Mouse (Mus musculus): ENCODE data around the gene U90926. TPM values are rescaled to one million over a fixed set of nuclear protein-coding genes. Genes with fewer than 3 reads are reported as not detected.

Gene U90926
- polyA plus RNA-seq, 1 experiment from 2014 or later, result not detected

- H3K4me3 ChIP-seq (replicated peaks), result no peak overlapping the region
- H3K27me3 ChIP-seq, result peaks cover 2% of the 10 kb centered on the region; the same call in 1 of the 2 replicates
- WGBS, result 40% methylated on average over 29 of the region's 29 CpGs
- no peaks in the 10 kb centered on the region for H3K36me3 ChIP-seq
- no peak overlapping the region for H3K9ac ChIP-seq
- no peaks in the 10 kb centered on the region for H3K9me3 ChIP-seq (replicated peaks)
- peak overlapping the region; percentile 28 for H3K4me2 ChIP-seq (replicated peaks)
- ATAC-seq (ENCODE audit: insufficient number of reproducible peaks, low FRiP score, low TSS enrichment, low read depth), result no peak
- no peak overlapping the region for H3K27ac ChIP-seq (replicated peaks)
- peaks cover 4% of the 10 kb centered on the region; the same call in 1 of the 2 replicates for H3K4me1 ChIP-seq
Measured at GRCm38 (mm10) chr5:92239333-92240232, 24.4 kb upstream of the U90926 start.

DNA sequence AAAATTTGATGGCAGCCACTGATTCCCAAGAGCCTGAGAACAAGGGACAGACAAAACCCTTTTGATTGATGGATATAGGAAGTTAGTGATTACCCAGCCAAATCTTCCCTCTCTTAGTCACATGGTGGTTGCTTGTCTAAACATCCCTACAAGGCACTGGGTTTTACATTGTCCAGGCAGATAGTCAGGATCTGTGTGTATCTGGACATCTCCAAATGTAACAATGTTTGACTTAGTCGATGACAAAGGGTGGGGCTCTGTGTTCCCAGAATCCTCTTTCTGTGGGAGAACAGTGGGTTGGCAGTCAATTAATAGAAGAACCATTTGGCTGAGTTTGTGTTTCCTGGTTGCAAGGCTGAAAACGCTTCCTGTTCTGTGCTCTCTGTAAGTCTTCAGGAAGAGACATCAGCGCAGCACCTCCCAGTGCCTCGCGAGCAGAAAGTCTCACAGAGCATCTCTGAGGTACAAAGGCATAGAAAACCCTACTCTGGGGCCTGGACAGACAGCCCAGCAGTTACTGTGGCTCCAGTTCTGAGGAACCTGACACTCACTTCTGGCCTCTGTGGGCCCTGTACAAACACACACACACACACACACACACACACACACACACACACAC, 19.8 kb upstream of the U90926 start:
- no peaks in the 10 kb centered on the region for H3K9me3 ChIP-seq (replicated peaks)
- no peak overlapping the region for H3K4me2 ChIP-seq (replicated peaks)
- no peak for ATAC-seq (ENCODE audit: insufficient number of reproducible peaks, low FRiP score, low TSS enrichment, low read depth)
- H3K27ac ChIP-seq (replicated peaks), result no peak overlapping the region
- H3K4me3 ChIP-seq (replicated peaks), result no peak overlapping the region
- 62% methylated on average over 5 of the region's 5 CpGs for WGBS
- no peaks in the 10 kb centered on the region for H3K36me3 ChIP-seq
- peaks cover 4% of the 10 kb centered on the region; the same call in 1 of the 2 replicates for H3K4me1 ChIP-seq
- H3K9ac ChIP-seq, result no peak overlapping the region
- H3K27me3 ChIP-seq, result peaks cover 2% of the 10 kb centered on the region; the same call in 1 of the 2 replicates

DNA sequence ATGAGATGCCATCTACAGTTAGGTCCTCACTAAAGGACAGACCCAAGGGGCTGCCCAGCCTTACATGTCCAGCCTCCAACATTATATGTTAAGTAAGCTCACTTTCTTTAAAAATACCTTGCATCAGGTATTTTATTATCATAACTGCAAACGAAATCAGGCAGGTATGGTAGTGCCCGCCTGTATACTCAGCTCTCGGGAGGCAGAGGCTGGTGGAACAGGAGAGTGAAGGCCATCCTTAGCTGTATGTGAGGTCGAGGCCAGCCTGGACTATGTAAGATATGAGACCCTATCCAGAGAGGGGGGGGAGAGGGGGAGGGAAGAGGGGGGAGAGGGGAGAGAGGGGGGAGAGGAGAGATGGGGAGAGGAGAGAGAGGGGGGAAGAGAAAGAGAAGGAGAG, 18.2 kb upstream of the U90926 start:
- no peak overlapping the region for H3K27ac ChIP-seq (replicated peaks)
- H3K4me3 ChIP-seq (replicated peaks), result no peak overlapping the region
- no peaks in the 10 kb centered on the region for H3K4me1 ChIP-seq
- no peak overlapping the region for H3K4me2 ChIP-seq (replicated peaks)
- WGBS, result 87% methylated on average over 4 of the region's 4 CpGs
- ATAC-seq (ENCODE audit: insufficient number of reproducible peaks, low FRiP score, low TSS enrichment, low read depth), result no peak
- H3K36me3 ChIP-seq, result no peaks in the 10 kb centered on the region
- no peaks in the 10 kb centered on the region for H3K9me3 ChIP-seq (replicated peaks)
- H3K9ac ChIP-seq, result no peak overlapping the region
- H3K27me3 ChIP-seq, result peaks cover 2% of the 10 kb centered on the region; the same call in 1 of the 2 replicates

GRCm38 (mm10) chr5:92231836-92232235, 16.6 kb upstream of the U90926 start:
- no peak overlapping the region for H3K4me2 ChIP-seq (replicated peaks)
- H3K36me3 ChIP-seq, result no peaks in the 10 kb centered on the region
- H3K9ac ChIP-seq, result no peak overlapping the region
- no peak overlapping the region for H3K4me3 ChIP-seq (replicated peaks)
- no peaks in the 10 kb centered on the region for H3K9me3 ChIP-seq (replicated peaks)
- 68% methylated on average over 10 of the region's 10 CpGs for WGBS
- ATAC-seq (ENCODE audit: insufficient number of reproducible peaks, low FRiP score, low TSS enrichment, low read depth), result no peak
- H3K4me1 ChIP-seq, result no peaks in the 10 kb centered on the region
- H3K27ac ChIP-seq (replicated peaks), result no peak overlapping the region
- H3K27me3 ChIP-seq, result peaks cover 2% of the 10 kb centered on the region; the same call in 1 of the 2 replicates

- WGBS, result 81% methylated on average over 11 of the region's 11 CpGs
- no peak overlapping the region for H3K4me3 ChIP-seq (replicated peaks)
- H3K27me3 ChIP-seq, result no peaks in the 10 kb centered on the region
- ATAC-seq (ENCODE audit: insufficient number of reproducible peaks, low FRiP score, low TSS enrichment, low read depth), result no peak
- H3K36me3 ChIP-seq, result no peaks in the 10 kb centered on the region
- no peak overlapping the region for H3K27ac ChIP-seq (replicated peaks)
- H3K9ac ChIP-seq, result no peak overlapping the region
- H3K9me3 ChIP-seq (replicated peaks), result no peaks in the 10 kb centered on the region
- no peak overlapping the region for H3K4me2 ChIP-seq (replicated peaks)
- H3K4me1 ChIP-seq, result no peaks in the 10 kb centered on the region
Measured at GRCm38 (mm10) chr5:92230306-92230705, 15.1 kb upstream of the U90926 start.

GRCm38 (mm10) chr5:92229514-92229913, 14.3 kb upstream of the U90926 start:
- Histone ChIP-seq H3K27me3 (no peaks in the 10 kb centered on the region), H3K9me3 (replicated peaks) (no peaks in the 10 kb centered on the region), H3K9ac (no peak overlapping the region), H3K4me2 (replicated peaks) (no peak overlapping the region), H3K27ac (replicated peaks) (no peak overlapping the region), H3K4me1 (no peaks in the 10 kb centered on the region), H3K4me3 (replicated peaks) (no peak overlapping the region), H3K36me3 (no peaks in the 10 kb centered on the region)
- 78% methylated on average over 3 of the region's 3 CpGs for WGBS
- ATAC-seq (ENCODE audit: insufficient number of reproducible peaks, low FRiP score, low TSS enrichment, low read depth), result no peak

DNA sequence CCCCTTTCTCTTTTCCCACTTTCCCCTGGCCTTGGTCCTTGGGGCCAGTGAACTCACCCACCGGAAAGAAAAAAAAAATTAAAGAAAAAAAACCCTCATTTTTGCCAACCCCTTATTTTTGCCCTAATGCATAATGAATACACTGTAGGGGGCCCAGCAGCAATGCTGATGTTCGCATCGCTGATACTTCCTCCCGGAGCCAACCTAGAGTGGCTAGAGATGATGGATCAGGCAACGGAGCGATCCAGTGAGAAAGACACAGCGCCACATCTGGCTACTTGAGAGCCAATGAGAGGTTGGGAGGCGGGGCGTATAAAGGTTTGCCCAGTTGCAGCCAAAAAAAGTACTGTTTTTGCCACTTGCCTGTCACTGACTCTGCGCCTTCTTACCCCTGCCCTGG, 13.6 kb upstream of the U90926 start:
- Histone ChIP-seq H3K27me3 (no peaks in the 10 kb centered on the region), H3K9me3 (replicated peaks) (no peaks in the 10 kb centered on the region), H3K4me1 (no peaks in the 10 kb centered on the region), H3K4me3 (replicated peaks) (no peak overlapping the region), H3K4me2 (replicated peaks) (no peak overlapping the region), H3K36me3 (no peaks in the 10 kb centered on the region), H3K9ac (no peak overlapping the region), H3K27ac (replicated peaks) (no peak overlapping the region)
- no peak for ATAC-seq (ENCODE audit: insufficient number of reproducible peaks, low FRiP score, low TSS enrichment, low read depth)
- WGBS, result 22% methylated on average over 10 of the region's 10 CpGs

DNA sequence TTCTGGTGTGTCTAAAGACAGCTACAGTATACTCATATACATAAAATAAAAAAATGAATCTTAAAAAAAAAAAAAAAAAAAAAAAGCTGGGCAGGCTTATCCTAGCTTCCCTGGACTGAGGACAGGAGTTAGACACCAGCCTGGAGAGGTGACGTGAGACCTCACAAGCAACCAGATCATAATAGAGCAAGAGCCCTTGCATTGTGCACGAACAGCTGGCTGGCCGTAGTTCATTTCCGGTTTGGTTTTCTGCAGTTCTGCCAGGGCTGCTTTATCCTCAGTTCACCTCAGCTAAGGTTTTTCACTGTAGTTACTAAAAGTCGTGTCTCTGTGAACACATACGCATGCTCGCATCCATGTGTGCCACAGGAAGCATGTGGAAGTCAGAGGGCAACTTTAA, 12.6 kb upstream of the U90926 start:
- no peak for ATAC-seq (ENCODE audit: insufficient number of reproducible peaks, low FRiP score, low TSS enrichment, low read depth)
- Histone ChIP-seq H3K4me3 (replicated peaks) (no peak overlapping the region), H3K9ac (no peak overlapping the region), H3K9me3 (replicated peaks) (no peaks in the 10 kb centered on the region), H3K27ac (replicated peaks) (no peak overlapping the region), H3K36me3 (no peaks in the 10 kb centered on the region), H3K4me2 (replicated peaks) (no peak overlapping the region), H3K27me3 (no peaks in the 10 kb centered on the region), H3K4me1 (no peaks in the 10 kb centered on the region)
- WGBS, result 83% methylated on average over 7 of the region's 7 CpGs

DNA sequence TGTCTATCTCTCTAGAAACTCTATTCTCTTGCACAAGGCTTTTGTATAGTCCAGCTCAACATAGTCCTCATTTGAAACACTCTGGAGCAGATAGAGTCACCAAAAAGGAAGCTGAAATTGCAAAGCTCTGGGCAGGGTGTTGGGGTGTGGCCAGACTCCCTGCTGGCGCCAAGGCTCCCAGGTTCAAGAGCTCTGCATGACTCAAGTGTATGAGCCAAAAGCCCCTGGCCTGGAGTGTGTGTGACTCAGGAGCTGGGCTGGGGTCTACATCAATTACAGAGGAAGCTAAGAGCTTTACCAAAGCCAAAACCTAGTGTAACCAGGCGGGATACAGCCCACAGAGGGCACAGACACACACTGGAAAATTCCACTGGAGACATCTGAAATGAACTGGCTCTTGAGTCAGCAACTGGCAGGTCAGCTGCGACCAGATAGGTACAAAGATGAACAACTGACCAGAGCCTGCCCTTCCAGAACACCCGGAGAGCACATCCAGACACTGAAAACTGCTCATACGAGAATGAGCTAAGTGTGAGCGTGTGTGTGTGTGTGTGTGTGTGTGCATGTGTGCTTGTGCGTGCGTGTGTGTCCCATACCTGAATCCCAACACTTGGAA, 5.2 kb upstream of the U90926 start:
- H3K4me1 ChIP-seq, result no peaks in the 10 kb centered on the region
- H3K9ac ChIP-seq, result no peak overlapping the region
- no peak overlapping the region for H3K4me2 ChIP-seq (replicated peaks)
- no peaks in the 10 kb centered on the region for H3K36me3 ChIP-seq
- ATAC-seq (ENCODE audit: insufficient number of reproducible peaks, low FRiP score, low TSS enrichment, low read depth), result no peak
- H3K27ac ChIP-seq (replicated peaks), result no peak overlapping the region
- no peak overlapping the region for H3K4me3 ChIP-seq (replicated peaks)
- 88% methylated on average over 8 of the region's 8 CpGs for WGBS
- no peaks in the 10 kb centered on the region for H3K27me3 ChIP-seq
- no peaks in the 10 kb centered on the region for H3K9me3 ChIP-seq (replicated peaks)

DNA sequence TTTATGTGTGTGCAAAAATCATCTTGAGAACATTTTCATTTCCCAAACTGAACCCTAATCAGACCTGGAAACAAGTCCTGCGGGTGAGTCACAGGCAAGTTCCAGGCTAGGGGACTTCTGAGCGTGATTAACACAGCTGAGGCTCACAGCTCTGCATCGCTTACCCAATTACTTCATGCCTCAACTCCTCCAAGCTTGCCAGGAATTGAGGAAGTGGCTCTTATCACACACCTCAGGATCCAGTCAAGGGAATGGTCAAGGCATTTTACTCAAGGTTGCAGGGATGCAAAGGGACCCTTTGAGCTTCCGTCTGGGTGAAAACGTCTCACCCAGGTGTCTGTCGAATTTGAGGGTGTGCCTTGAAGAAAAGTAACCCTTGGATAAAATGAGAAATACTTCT, 4.6 kb upstream of the U90926 start:
- Histone ChIP-seq H3K36me3 (no peaks in the 10 kb centered on the region), H3K27ac (replicated peaks) (no peak overlapping the region), H3K9ac (no peak overlapping the region), H3K27me3 (no peaks in the 10 kb centered on the region), H3K4me1 (no peaks in the 10 kb centered on the region), H3K9me3 (replicated peaks) (no peaks in the 10 kb centered on the region), H3K4me2 (replicated peaks) (no peak overlapping the region), H3K4me3 (replicated peaks) (no peak overlapping the region)
- ATAC-seq (ENCODE audit: insufficient number of reproducible peaks, low FRiP score, low TSS enrichment, low read depth), result no peak
- WGBS, result 65% methylated on average over 6 of the region's 6 CpGs
